Mouse (Mus musculus) hematopoietic stem cell, adult 5-6 weeks (primary cell): ENCODE measurements around the gene Krr1. TPM values are rescaled to one million over a fixed set of nuclear protein-coding genes. Genes with fewer than 3 reads are reported as not detected.

ENCODE experiments used
- ATAC-seq, 2 experiments: fragments of 125-278 bp in 1 of 2; replicated peaks in 1 of 2; 2 replicates each; pipeline ENCODE4 v1.8.0; 2016 to 2017; ENCODE audit warnings: inconsistent platforms in 2 of 2, mild to moderate bottlenecking in 2 of 2, moderate number of reproducible peaks in 2 of 2, low read depth in 1 of 2, moderate TSS enrichment in 1 of 2; ENCODE audit not compliant: low FRiP score in 2 of 2, poor library complexity in 2 of 2, severe bottlenecking in 2 of 2, insufficient read depth in 1 of 2, low TSS enrichment in 1 of 2
- total RNA-seq: library from RNA; stranded (forward); fragments of 172-1452, 232-1000 nt; gene quantifications from 2 replicates; pipeline ENCODE4 v1.2.3, GENCODE M21; 2017

The Krr1 gene
- total RNA-seq, result 56.5 and 59.9 TPM in 2 replicates

DNA sequence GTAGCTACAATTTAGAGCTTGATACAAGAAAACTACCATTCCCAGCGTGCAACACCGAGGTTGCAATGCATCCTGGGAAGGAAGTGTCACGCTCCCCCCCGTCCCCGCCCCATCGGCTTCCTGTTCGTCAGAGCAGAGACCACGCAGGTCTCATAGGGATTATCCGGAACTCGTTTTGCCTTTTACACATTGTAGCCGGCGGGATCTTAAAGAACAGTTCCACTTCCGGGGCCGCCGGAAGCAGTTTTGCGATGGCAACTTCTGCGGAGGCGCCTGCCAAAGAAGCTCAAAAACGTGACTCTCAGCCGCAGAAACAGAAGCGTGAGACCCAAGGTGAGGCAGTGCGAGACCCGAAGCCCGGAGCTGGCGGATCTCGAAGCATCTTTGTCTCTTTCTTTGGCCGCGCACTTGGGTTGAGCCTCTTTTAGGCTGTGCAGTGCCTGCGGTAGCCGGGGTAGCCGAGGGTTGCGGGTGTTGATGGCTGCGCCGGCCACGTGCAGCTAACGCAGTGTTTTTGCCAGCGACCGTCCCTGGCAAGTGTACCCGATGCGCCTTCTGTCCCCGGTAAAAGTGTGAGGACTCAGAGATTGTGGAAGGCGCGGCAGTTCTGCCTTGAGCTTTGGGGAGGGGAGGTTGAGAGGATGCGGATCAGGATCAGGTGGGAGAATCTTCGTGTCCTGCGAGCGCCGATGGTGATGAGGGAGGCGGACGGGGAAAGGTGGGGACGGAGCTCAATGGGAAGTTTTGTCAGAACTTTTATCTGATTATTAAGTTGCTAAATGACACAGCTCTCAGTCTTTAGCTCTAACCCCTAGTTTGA, at the start of gene Krr1:
Krr1 (plus strand) TSS at position 123 of the 820 bp plus-strand sequence.
- ATAC-seq, result peak; percentile 98 to 99

DNA sequence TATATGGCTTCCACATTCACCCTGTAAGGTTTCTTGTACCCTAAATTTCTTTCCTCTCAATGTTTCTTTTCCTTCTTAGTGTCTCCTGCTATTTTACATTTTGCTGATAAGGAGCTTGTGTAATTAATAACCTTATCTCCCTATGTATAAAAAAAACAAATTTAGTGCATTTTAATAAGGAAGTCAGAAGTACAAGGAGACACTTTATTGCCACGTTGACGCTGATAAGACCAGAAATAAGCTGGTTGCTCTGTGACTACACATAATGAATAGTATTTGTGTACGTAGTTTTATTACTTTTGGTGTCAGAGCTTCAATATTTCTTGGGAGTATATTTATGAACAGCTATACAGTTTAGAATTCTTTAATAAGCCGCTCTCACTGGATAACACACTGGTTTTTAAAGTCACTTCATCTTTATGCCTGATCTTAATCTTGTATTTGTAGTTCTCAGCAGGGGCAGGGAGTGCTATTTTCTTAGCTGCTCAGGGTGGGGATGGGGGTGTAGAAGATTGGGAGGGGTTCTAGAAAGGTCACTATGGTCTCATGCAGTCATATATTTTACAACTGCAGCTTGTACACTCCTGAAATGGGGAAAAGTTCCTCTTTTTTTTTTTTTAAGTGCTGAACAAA, 48.8 kb upstream of the Krr1 start:
- ATAC-seq, result no peak

DNA sequence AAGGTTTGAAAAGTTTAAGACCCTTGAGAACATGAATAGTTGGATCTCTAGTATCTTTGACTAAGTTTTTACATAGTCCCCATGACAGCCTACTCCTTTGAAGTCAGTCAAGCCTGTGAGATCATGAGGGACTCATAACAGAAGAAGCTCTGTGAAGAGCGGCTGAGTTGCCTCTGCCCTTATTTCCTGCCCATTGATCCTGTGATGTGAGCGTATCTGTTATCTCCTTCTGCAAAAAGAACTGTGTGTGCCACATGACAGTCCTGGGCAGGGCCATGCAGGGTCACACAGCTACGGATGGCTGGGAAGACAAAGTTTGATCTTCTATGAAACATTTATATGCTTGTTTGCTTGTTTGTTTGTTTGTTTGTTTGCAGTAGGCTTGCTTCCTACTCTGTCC, 48.3 kb upstream of the Krr1 start:
- no peak for ATAC-seq

DNA sequence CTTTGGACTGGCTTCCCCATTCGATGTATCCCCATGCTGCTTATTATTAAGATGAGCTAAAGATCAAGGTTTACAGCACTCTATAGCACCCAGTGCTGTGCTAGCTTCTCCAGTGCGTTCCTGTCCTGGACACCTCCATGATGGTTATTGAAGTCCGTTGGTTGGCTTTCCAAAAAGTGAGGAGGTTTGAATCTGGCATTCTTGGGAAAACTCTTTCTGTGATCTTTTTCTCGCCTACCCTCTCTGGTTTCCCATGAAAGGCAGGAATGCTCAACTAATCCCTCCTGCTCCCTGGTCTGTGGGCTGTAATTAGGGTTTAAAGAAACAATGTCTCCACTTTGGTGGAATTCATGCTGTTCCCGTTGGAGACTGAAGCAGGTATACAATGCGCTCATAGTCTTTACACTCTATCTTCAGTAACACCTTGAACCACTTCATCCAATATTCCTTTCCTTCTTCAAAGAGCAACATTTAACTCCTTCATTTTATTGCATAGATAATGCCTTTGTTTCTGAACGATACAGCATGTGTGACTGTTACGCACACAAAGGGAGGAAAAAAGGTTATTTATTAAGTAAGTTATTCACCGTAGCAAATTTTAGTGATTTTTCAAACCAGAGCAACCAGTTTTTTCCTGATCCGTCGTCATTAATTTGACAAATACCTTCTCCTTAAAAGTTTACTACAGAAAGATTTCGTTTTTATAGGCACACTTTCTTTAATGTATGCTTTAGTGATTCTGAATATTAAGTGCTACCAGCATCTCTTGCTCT, 47.6 kb upstream of the Krr1 start:
- no peak for ATAC-seq

DNA sequence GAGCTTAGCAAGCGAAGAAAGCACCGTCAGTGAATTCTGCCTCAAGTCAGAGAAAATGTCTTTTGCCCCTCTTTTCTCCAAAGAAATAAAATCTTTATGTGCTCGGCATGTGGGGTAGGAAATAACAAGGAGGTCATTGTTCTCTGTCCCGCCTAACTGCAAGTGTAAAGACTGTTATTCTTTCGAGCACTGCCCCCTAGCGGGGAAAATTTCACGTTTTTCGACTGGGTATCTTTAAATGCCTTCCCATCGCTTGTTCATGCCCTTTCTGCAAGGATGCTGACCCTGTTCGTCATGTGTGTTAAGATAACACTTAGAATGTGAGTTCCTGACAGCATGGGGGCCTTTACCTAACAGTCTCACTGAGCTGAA, 47.0 kb upstream of the Krr1 start:
- ATAC-seq, result peak; percentile 75 to 84

DNA sequence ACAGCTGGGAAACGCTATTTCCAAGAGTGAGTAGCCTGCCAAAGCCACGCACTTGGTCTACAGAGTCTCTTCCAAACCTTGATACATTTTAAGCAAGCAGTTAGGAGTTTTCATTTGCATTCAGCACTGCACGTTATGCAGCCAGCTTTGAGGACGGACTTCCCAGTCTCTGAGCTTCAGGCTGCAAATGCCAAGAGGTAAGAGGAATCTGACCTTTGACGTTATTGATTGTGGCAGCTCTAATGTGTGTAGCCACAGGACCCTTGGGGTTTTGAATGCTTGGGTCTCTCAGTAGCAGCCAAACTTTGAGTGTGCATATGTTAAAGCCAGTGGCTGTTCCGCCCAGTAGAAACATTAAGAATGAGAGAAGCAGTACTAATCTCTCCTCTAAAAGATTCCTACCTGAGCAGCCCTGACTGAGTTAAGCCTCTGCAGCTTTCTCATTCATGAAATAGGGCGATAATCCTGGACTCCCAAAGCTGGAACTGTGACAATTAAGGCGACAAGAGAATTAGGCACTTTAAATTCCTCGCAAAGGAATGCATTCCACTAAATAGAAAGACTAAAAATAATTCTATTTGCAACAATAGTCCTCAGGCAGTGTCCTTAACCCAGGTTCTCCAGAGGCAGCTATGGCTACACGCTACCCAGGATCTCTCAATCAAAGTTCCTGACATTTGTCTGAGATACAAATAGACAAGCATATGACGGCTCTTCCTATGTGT, 39.7 kb upstream of the Krr1 start:
- no peak for ATAC-seq

DNA sequence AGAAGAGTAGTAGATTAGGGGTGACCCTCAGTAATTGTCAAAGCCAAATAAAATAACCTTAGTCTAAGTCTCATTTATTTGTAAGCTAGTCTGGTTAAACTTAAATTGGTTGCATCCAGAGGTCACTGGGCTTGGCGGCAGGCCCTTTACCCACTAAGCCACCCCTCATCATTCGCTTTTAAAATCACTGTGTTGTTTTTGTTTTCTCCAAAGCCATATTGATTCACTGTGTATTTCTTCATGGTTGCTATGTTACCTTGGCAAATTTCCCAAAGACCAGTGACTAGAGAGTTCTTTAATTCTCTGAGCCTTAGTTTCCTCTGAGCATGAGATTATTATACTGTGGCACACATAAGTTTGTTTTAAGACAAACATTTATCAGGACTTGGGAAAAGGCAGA, 37.3 kb upstream of the Krr1 start:
- ATAC-seq, result no peak

DNA sequence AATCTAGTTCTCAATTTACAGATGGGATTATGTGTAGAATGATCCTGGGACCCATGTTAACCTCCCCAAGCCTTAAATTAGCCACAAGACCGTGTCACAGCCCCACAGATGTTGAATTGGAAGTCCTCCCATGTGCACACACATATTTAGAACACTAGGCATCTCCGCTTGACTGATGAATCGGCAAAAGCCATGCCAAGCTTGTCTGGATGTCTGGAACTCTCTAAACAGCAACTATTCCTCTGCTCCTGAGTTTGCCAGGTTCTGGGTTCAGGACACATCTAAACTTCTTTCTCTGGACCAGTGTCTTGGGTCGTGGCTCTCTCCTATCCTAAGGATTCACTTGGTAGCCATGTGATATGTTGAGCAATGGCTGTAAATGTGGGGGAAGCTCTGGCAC, 36.4 kb upstream of the Krr1 start:
- ATAC-seq, result no peak

DNA sequence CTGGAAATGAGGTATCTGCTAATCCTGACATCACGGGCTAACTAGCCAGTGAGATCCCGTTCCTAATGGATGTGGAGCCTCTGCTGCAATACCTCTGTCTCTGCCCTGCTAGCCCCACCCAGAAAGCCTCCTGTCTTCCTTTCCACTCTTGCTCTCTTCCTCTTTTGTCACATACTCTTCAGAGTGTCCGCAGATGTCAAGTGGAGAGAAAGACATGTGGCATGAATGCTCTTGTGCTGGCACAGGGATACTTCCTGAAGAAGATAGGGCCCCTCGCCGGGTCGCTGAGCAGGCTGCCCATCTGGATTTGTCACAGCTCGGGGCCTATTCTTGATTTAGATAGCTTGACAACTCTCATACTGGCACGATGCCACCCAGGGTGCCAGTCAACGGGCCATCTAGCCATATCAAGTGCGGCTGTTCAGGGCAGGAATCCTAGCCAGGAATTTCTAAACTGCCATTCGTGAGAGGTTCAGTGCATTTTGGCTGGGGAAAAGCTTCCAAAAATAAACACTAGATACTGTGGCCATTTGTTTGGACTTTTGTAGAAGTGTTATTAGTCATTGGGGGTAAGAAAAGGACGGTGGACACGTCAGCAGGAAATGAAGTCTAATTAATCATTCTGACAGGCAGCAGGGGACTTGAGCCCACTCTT, 35.8 kb upstream of the Krr1 start:
- peak in 1 of 2 experiments; percentile 27; a peak in 1 of 4 replicates for ATAC-seq

DNA sequence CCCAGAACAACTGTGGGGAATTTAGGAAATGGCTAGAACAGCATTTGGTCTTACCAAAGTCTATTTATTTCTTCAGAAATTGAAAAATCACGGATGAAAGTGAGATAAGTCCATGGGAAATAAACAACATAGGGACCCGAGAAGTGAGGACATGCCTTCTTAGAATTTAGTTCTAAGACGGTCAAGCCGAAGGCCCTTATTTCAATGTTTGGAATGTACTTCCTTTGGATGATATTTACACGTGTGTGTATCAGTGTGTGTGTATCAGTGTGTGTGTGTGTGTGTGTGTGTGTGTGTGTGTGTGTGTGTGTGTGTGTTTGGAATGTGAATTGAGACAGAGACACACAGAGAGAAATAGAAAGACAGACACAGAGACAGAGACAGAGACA, 35.3 kb upstream of the Krr1 start:
- ATAC-seq, result no peak

DNA sequence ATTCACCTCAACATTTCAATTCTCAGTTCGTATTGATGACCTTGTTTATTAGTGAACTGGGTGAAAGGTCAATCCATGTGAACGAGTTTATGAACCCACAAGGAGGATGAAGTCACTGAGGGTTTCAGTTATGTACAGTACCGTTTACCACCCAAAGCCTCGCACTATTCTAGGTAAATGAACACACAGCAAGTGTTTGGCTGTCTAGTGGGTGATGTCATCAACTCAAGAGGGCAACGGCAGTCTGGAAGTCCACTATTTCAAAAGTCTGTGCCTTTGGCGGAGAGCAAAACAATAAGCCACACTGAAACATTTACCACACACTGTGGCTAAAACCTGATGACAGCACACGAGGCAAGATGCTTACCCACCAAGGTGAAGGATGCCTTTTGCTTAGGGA, 29.4 kb upstream of the Krr1 start:
- ATAC-seq, result no peak

DNA sequence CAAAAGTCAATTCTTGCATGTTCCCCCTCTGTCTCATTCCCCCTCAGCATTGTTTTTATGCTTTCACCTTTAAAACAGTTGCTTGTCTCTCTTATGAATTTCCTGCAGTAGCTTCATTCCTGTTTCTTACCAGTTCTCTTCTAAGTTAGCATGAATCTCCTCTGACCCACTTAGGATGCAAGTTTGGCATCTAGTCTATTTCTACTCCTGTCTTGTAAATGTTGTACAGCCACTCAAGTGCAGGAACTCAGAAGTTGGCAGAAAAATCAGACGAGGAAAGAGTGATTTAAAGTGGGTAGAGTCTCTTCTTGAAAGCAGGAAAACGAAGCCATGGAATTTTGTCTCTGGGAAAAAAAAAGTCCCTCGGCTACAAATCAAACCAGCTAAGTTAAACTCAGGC, 26.9 kb upstream of the Krr1 start:
- ATAC-seq, result no peak

DNA sequence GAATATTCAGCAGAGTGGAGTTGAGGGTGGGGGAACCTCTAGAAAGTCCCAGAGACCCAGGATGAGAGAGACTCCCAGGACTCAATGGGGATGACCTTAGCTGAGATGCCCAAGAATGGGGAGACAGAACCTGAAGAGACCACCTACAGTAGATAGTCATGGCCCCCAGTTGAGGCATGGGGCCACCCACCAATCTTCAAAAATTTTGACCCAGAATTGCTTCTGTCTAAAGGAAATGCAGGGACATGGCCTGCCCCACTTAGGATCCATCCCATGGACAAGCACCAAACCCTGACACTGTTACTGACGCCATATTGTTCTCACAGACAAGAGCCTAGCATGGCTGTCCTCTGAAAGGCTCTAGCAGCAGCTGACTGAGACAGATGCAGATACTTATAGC, 24.4 kb upstream of the Krr1 start:
- no peak for ATAC-seq

DNA sequence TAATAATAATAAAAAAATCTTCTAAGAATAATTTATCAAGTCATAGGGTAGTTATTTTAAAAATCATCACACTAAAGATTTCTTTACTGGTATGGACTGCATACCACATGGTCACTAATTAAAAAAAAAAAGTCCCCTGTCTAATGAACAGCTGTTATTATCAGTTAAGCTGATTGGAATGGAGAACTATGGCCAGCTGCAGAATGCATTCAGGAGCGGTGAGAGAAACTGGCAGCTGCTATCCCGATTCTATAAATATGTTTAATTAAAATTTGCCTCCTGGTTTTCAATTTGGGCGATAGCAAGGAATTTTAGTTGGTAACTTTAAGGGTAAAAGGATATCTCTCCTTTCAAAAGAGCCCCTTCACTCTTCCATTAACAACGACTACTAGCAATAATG, 23.5 kb upstream of the Krr1 start:
- ATAC-seq, result no peak

DNA sequence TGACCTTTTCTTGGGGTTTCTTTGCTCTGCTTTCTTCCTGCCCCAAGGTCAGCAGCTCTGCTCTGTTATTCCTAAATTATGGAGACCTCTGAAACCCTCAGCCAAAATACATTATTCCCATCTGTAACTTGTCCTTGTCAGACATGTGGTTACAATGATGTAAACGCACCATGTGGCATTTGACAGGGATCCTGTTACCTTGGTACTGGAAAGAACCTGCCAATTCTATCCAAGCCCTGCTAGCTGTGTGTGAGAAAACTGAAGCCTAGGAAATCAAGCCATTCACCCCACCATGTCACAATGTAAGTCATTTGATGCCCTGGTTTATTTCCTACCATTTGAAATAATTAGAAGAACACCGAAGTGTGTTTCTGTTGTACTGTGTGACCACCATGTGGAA, 16.6 kb upstream of the Krr1 start:
- no peak for ATAC-seq

DNA sequence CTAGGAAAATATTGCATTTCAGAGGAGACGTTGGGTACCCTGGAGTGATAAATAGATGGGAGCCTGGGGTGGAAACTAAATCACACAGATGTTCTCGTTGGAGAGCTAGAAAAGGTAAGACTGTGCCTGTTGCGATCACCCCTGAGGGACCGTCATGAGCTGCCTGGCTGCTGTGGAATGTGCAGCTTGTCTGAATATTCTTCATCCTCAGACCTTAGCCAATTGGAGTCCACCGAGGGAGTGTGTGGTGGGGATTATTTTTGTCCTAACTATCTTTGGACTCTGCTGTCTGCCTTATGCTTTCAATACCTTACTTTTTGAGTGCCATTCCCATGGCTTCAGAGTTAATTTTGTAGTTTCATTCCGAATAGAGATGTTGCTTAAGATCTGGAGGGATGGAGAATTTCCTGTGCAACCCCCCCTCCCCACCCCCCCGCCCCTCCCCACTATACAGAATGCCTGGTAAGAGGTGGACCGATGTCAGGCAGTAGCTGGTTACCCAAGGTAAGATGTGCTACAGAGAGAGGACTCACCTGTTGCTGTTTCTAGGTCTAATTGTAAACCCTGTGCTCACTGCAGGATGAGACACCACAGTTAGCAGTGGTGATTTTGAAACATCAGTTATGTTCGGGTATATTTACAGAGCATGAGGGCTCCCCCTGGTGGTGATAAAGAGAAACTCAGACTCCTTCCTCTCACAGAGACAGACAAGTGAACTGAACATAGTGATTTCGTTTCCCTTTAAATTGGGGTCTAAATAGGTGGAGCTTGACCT, 15.0 kb upstream of the Krr1 start:
- ATAC-seq, result peak; percentile 87 to 90

DNA sequence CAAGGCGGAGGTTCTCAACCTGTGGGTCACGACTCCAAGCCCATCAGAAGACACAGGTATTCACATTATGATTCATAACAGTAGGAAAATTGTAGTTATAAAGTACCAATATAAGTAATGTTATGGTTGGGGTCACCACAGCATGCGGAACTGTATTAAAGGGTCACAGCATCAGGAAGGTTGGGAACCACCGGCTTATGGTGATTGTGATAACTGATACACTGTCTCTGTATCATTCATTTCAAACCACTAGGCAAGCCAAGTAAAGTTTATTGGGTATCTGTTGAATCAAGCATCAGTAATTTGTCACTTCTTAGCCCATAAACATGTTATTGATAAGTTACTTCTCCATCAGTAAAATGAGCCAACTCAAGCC, 14.4 kb upstream of the Krr1 start:
- no peak for ATAC-seq
